Mouse (Mus musculus) frontal cortex, adult 2 months (tissue): Measurements from ENCODE around the gene Il10rb. TPM values are rescaled to one million over a fixed set of nuclear protein-coding genes. Genes with fewer than 3 reads are reported as not detected.
A peak's percentile ranks its signal among the peaks of the same experiment; 100 is the strongest.

Experiments used
- DNase-seq, 2 experiments: peaks; one replicate each; pipeline ENCODE4 v3.0.0; 2022; ENCODE audit warnings: low spot score in 1 of 2; ENCODE audit errors: extremely low spot score in 1 of 2
- polyA plus RNA-seq: library from polyadenylated mRNA; depleted of rRNA; stranded (reverse); fragments of >200 nt; gene quantifications from 2 replicates; pipeline ENCODE4 v1.2.3, GENCODE M21; 2012

The Il10rb gene
- polyA plus RNA-seq, 1 experiment, result 14.8 TPM

GRCm38 (mm10) chr16:91448088-91448487 lies 42.1 kb downstream of the Il10rb start:
- DNase-seq, result no peak

GRCm38 (mm10) chr16:91448895-91449294 lies 42.9 kb downstream of the Il10rb start:
- no peak for DNase-seq

- DNase-seq, result no peak
Observed at GRCm38 (mm10) chr16:91450137-91451064, 44.4 kb downstream of the Il10rb start.

- DNase-seq, result no peak
Observed at GRCm38 (mm10) chr16:91451949-91452348, 46.0 kb downstream of the Il10rb start.

GRCm38 (mm10) chr16:91452363-91452896 lies 46.5 kb downstream of the Il10rb start:
- no peak for DNase-seq

- no peak for DNase-seq
Observed at GRCm38 (mm10) chr16:91455868-91456267, 49.9 kb downstream of the Il10rb start.

- no peak for DNase-seq
Observed at GRCm38 (mm10) chr16:91458301-91458746, 52.4 kb downstream of the Il10rb start.

- DNase-seq, result no peak
Observed at GRCm38 (mm10) chr16:91458976-91459375, 53.0 kb downstream of the Il10rb start.

GRCm38 (mm10) chr16:91459396-91459795 lies 53.4 kb downstream of the Il10rb start:
- no peak for DNase-seq

- no peak for DNase-seq
Observed at GRCm38 (mm10) chr16:91459841-91460370, 53.9 kb downstream of the Il10rb start.

- DNase-seq, result no peak
Observed at GRCm38 (mm10) chr16:91461066-91461638, 55.2 kb downstream of the Il10rb start.

GRCm38 (mm10) chr16:91461773-91462181 lies 55.8 kb downstream of the Il10rb start:
- no peak for DNase-seq

GRCm38 (mm10) chr16:91462644-91463043 lies 56.7 kb downstream of the Il10rb start:
- DNase-seq, result no peak

- no peak for DNase-seq
Observed at GRCm38 (mm10) chr16:91463400-91463799, 57.4 kb downstream of the Il10rb start.

GRCm38 (mm10) chr16:91463836-91464400 lies 58.0 kb downstream of the Il10rb start:
- no peak for DNase-seq

- peak; percentile 75 to 84 for DNase-seq
Observed at GRCm38 (mm10) chr16:91464594-91465504, 58.9 kb downstream of the Il10rb start.

- no peak for DNase-seq
Observed at GRCm38 (mm10) chr16:91465505-91466240, 59.7 kb downstream of the Il10rb start.

GRCm38 (mm10) chr16:91466566-91466965 lies 60.6 kb downstream of the Il10rb start:
- no peak for DNase-seq

GRCm38 (mm10) chr16:91470470-91470869 lies 64.5 kb downstream of the Il10rb start:
- no peak for DNase-seq
